Mouse (Mus musculus): ENCODE data around the gene Pex11g.

- TF ChIP-seq CTCF (IDR thresholded peaks at IDR 0.05; ENCODE audit: low read depth) (peak; percentile 95), EP300 (optimal IDR thresholded peaks at IDR 0.05) (no peak)
Measured at GRCm38 (mm10) chr8:3450670-3451069, 16.8 kb downstream of the Pex11g start.

Measured in stomach, postnatal 0 days (tissue).